Comparison of ENCODE assay signal across 12 mouse cellular contexts in genomic region chr8:88012177-88012825, GRCm38 (mm10). TPM values are rescaled to one million over a fixed set of nuclear protein-coding genes. Genes with fewer than 3 reads are reported as not detected.
DNase-seq lines count a peak whose midpoint lies in the region; ATAC-seq and TF ChIP-seq lines count a peak whose summit lies in the region.
"Had no signal": no experiment of that assay in that cellular context is flagged by ENCODE, and none has a peak within 500 bp of the region (broad histone marks: within the 10 kb centered on the region; RNA-seq: fewer than 3 reads in every experiment).

No protein-coding gene starts in this region.

- TF ChIP-seq CTCF in brain, embryonic 14.5 days (IDR thresholded peaks at IDR 0.05; ENCODE audit: borderline replicate concordance, extremely low read depth, insufficient read depth, insufficient read length) = no peak

- no peak overlapping the region for H3K4me2 ChIP-seq in lung, embryonic 15.5 days
- no peak overlapping the region for H3K4me2 ChIP-seq in hindbrain, embryonic 13.5 days
- no peak overlapping the region for H3K4me2 ChIP-seq in neural tube, embryonic 14.5 days (ENCODE audit: low read depth, low read length)
- H3K4me2 ChIP-seq: limb, embryonic 12.5 days had no signal

- H3K27ac ChIP-seq in lung, embryonic 15.5 days = no peak overlapping the region
- H3K27ac ChIP-seq in hindbrain, embryonic 13.5 days = peak overlapping the region; percentile 79
- H3K27ac ChIP-seq in neural tube, embryonic 14.5 days (ENCODE audit: low read depth, low read length) = peak overlapping the region; percentile 44
- H3K27ac ChIP-seq: heart, embryonic 10.5 days; limb, embryonic 12.5 days had no signal

- H3K9me3 ChIP-seq in lung, embryonic 15.5 days = no peaks in the 10 kb centered on the region
- no peaks in the 10 kb centered on the region for H3K9me3 ChIP-seq in hindbrain, embryonic 13.5 days
- H3K9me3 ChIP-seq in neural tube, embryonic 14.5 days (ENCODE audit: control insufficient read depth, low read length) = no peaks in the 10 kb centered on the region
- H3K9me3 ChIP-seq: heart, embryonic 10.5 days had no signal

- WGBS in lung, embryonic 15.5 days = 59% methylated on average over 15 of the region's 15 CpGs
- WGBS in hindbrain, embryonic 13.5 days = 40% methylated on average over 15 of the region's 15 CpGs
- WGBS in neural tube, embryonic 14.5 days = 29% methylated on average over 15 of the region's 15 CpGs

- peaks cover 16% of the 10 kb centered on the region for H3K4me1 ChIP-seq in lung, embryonic 15.5 days
- peaks cover 14% of the 10 kb centered on the region for H3K4me1 ChIP-seq in hindbrain, embryonic 13.5 days (replicated peaks)
- H3K4me1 ChIP-seq in neural tube, embryonic 14.5 days (ENCODE audit: control insufficient read depth, insufficient read depth, low read length) = peaks cover 6% of the 10 kb centered on the region; the same call in 1 of the 2 replicates

- TF ChIP-seq POLR2A in brain, embryonic 14.5 days (IDR thresholded peaks at IDR 0.05; ENCODE audit: borderline replicate concordance, extremely low read depth, insufficient read depth, insufficient read length, poor library complexity, severe bottlenecking) = no peak

- no peak for DNase-seq in lung, postnatal 36 days
- peak; percentile 80 for DNase-seq in brain, embryonic 14.5 days (ENCODE audit: low read depth)
- DNase-seq in spleen, postnatal 10 days (ENCODE audit: low spot score in 2 of 2) = no peak
- DNase-seq in heart, postnatal 4 days = no peak
- DNase-seq: cerebellum, postnatal 25 days; right cerebral cortex, adult 18-20 months; thymus, adult 2 months had no signal

- H3K4me3 ChIP-seq in lung, embryonic 15.5 days = no peak overlapping the region
- H3K4me3 ChIP-seq in hindbrain, embryonic 13.5 days = no peak overlapping the region
- H3K4me3 ChIP-seq in neural tube, embryonic 14.5 days (ENCODE audit: low read depth, low read length) = no peak overlapping the region
- H3K4me3 ChIP-seq: heart, embryonic 10.5 days; limb, embryonic 12.5 days had no signal

- no peaks in the 10 kb centered on the region; the same call in 1 of the 2 replicates for H3K27me3 ChIP-seq in lung, embryonic 15.5 days
- H3K27me3 ChIP-seq in hindbrain, embryonic 13.5 days = no peaks in the 10 kb centered on the region
- no peaks in the 10 kb centered on the region for H3K27me3 ChIP-seq in neural tube, embryonic 14.5 days (ENCODE audit: control insufficient read depth, insufficient read depth, low read length)
- H3K27me3 ChIP-seq: limb, embryonic 12.5 days had no signal

- ATAC-seq in lung, embryonic 15.5 days (ENCODE audit: borderline replicate concordance, extremely low read depth, low FRiP score, low TSS enrichment) = peak; percentile 65; the same call in 1 of the 2 replicates
- ATAC-seq in hindbrain, embryonic 13.5 days (ENCODE audit: low FRiP score) = peak; percentile 39; the same call in 1 of the 2 replicates
- peak; percentile 61; the same call in 1 of the 2 replicates for ATAC-seq in neural tube, embryonic 14.5 days (ENCODE audit: low read depth)

- H3K36me3 ChIP-seq in lung, embryonic 15.5 days = no peaks in the 10 kb centered on the region
- H3K36me3 ChIP-seq in hindbrain, embryonic 13.5 days = no peaks in the 10 kb centered on the region
- no peaks in the 10 kb centered on the region for H3K36me3 ChIP-seq in neural tube, embryonic 14.5 days (ENCODE audit: control insufficient read depth, insufficient read depth, low read length)
- H3K36me3 ChIP-seq: heart, embryonic 10.5 days; limb, embryonic 12.5 days had no signal

- no peak overlapping the region for H3K9ac ChIP-seq in lung, embryonic 15.5 days
- 0 out of 2 replicates have a peak overlapping the region, but pooled peaks have one; percentile 25 for H3K9ac ChIP-seq in hindbrain, embryonic 13.5 days
- H3K9ac ChIP-seq in neural tube, embryonic 14.5 days (replicated peaks; ENCODE audit: low read depth, low read length) = no peak overlapping the region
- H3K9ac ChIP-seq: limb, embryonic 12.5 days had no signal

RNA-seq across cellular contexts. Expression of gene Zfp423, which starts 52.9 kb away (rescaled TPM):
- polyA plus RNA-seq in lung, embryonic 15.5 days (2015; fragmentation: Nextera tagmentation; extraction: Ambion mirVana) = 7.3 and 9.9 TPM in 2 replicates
- 58.6 and 113 TPM in 2 replicates for polyA plus RNA-seq in brain, embryonic 14.5 days (2012; rRNA removed)
- polyA plus RNA-seq in hindbrain, embryonic 13.5 days (2015; fragmentation: Nextera tagmentation; extraction: Ambion mirVana) = 39.6 and 39.9 TPM in 2 replicates
- 35.0 and 43.6 TPM in 2 replicates for polyA plus RNA-seq in neural tube, embryonic 14.5 days (2014; fragmentation: Nextera tagmentation; extraction: Ambion mirVana)
- total RNA-seq in heart, postnatal 4 days (2021) = 10 to 100 TPM; 12.9 to 16.2 TPM
